Mouse (Mus musculus) lung, postnatal 36 days (tissue): ENCODE measurements around the gene L3hypdh.

Experiments used
- DNase-seq: peaks from one replicate; pipeline ENCODE4 v3.0.0; 2022; ENCODE audit warnings: mixed read lengths

Gene L3hypdh

DNA sequence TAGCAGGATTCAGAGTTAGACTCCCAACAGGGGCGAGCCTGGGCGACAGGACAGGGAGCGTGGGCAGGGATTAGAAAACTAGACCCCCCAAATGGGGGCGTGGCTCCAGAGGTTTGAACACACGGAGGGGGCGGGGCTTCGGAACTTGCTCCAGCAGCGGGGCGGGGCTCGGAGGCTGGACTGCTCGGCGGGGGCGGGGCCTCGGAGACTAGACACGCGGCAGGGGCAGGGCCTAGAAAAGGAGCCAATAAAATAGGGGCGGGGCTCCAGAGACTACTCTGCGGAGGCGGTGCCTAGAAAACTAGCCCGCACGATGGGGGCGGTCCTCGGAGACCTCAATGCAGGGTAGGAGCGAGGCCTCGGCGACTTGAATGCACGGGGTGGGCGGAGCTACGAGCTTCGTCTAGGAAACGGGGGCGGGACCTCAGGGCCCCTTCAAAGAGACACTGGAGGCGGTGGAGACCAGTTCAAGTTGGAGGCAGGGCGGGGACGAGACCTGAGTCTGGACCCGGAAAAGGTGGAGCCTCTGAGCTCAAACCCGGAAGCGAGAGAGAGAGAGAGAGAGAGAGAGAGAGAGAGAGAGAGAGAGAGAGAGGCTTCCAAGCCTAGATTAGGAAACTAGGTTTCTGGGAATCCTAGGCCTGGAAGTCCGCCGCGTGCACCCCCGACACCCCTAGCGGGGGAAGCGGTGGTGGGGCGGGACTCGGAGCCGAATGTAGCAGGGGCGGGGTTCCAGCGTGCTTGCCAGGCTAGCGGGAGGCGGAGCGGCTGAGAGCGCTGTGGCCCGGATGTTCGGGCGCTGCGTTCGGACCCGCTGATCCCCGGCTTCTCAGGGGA lies at the start of gene L3hypdh, which contains the start of gene Jkamp:
Gene L3hypdh (minus strand): TSS at position 111 of the 837 bp plus-strand sequence.
Gene Jkamp (plus strand): TSS at position 261 of the 837 bp plus-strand sequence.
- peak; percentile 100 for DNase-seq

- no peak for DNase-seq
Observed at GRCm38 (mm10) chr12:72129203-72129602, 44.0 kb upstream of the L3hypdh start.

GRCm38 (mm10) chr12:72115686-72116345 lies 30.6 kb upstream of the L3hypdh start:
- no peak for DNase-seq

DNA sequence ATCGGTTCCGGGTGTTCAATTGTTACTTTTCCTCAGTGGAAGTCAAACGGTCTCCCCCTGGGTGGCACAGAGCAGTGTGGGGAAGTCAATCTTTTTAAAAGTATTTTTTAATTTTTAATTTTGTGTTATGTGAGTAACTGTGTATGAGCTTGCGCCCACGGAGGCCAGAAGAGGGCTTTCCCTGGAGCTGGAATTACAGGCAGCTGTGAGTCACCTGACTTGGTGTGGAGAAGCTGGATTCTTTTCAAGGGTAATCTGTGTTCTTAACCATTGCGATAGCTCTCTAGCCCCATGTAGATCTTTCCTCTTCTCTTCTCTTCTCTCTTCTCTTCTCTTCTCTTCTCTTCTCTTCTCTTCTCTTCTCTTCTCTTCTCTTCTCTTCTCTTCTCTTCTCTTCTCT lies 29.9 kb upstream of the L3hypdh start:
- DNase-seq: no peak

- DNase-seq: peak; percentile 82
Observed at GRCm38 (mm10) chr12:72104525-72105281, 19.5 kb upstream of the L3hypdh start.

- DNase-seq: no peak
Observed at GRCm38 (mm10) chr12:72104027-72104426, 18.8 kb upstream of the L3hypdh start.

DNA sequence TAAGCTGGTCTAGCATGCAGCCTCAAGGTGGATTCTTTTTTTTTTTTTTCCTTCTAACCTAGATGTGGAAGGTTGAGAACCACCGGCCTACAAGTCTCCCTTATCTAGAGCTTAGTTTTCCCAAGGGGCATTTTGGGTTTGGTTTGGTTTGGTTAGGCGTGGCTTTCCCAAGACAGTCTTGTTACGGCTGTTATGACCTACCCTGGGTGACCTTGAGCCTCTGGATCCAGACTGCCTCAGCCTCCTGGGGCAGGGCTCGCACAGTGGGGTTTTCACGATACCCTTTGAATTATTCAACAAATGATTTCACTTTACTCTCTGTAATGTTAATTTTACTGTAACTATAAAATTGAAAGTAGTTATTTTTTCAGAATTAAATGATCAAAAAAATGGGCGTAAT lies 17.5 kb upstream of the L3hypdh start:
- no peak for DNase-seq

GRCm38 (mm10) chr12:72096966-72097365 lies 11.7 kb upstream of the L3hypdh start:
- no peak for DNase-seq

GRCm38 (mm10) chr12:72089802-72090201 lies 4.6 kb upstream of the L3hypdh start:
- DNase-seq: no peak

GRCm38 (mm10) chr12:72086166-72086825 lies 1.1 kb upstream of the L3hypdh start:
- DNase-seq: no peak

GRCm38 (mm10) chr12:72085024-72085328 lies 263 bp downstream of the L3hypdh start:
- DNase-seq: no peak

DNA sequence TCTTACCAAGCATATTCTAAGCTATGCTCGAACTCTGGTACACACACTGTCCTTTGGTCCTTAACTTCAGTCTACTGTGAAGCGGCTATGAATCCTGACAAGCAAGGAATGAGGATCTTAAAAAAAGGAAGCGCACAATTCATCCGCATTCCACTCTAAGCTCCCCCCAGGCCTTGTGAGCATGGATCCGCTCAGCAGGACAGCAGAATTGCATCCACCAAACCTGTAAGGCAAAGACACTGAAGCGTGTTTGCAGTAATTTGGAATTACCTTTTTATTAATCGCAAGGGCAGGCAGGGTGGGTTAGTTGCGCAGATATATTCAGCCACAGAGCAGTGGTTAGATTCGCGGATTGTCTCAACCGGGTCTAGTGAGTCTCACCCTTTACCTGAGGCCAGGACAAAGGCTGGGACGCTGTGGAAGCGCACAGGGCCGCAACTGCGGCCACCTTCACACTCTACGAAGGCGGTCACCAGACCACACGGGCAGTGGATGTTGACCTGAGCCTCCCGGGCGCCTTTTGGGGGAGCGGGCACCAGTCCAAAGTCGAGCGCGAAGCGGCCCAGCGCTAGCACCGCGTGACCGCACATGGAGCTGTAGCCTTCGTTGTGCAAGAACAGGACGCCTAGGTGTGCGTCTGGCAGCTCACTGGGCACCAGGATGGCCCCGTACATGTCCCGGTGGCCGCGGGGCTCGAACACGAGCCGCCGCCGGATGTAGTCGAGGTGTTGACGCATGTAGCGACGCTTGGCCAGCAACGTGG lies 797 bp downstream of the L3hypdh start:
- DNase-seq: peak; percentile 5

GRCm38 (mm10) chr12:72083265-72083664 lies 2.0 kb downstream of the L3hypdh start:
- DNase-seq: no peak

DNA sequence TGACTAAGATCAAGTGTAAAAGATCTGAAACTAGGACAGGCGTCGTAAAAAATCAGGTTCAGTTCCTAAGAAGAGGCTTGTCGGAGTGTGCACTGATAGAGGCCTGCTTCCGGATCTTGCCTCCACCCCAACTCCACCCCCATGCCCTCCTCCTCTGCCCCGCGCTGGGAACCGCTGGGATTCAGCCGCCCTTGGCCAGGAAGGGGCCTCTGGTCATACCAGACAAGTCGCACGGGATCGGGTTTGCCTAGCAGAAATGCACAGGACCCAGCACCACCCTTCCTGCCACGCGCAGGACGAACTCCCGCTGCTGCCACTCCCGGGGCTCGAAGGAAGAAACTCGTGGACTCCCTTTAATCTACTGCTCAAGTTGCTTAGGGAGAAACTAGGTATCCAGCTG lies 2.9 kb downstream of the L3hypdh start:
- DNase-seq: no peak

DNA sequence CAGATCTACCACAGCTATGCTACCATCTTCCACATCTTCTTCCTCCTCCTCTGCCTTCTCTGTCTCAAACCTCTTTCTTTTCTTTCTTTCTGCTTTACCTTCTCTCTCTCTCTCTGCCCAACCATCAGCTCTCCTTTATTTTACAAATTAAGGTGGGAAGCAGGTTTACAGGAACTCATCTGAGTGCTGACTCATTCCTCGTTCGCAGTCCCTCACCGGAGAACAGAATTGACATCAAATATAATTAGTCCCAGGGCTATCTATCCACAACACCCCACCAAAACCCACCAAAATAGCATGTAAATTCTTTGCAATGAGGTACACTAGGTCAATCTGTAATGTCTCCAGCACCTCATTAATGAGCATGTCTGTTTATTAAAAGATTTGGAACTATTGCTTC lies 3.3 kb downstream of the L3hypdh start:
- DNase-seq: no peak

DNA sequence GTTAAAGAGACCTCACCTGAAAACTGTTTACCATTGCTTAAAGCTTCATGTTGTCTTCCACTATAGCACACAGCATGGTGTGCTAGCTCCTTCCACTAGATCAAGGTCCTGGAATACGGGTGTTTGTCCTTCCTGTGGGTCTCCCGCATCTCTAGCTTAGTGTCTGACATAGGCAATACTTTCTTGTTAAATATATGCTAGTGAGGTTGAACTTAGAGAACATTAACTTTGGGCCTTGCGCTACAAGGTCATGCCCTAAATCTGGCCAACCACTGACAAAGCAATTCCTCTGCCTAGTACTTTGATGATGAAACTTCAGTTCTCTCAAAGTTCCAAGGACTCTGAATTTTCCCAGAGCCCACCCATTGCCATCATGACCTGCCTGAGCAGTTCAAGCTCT lies 7.0 kb downstream of the L3hypdh start:
- no peak for DNase-seq

GRCm38 (mm10) chr12:72070327-72071269 lies 14.6 kb downstream of the L3hypdh start, which contains the start of gene Gpr135:
TSS of gene Gpr135 (minus strand) at chr12:72071125.
- peak; percentile 84 for DNase-seq

DNA sequence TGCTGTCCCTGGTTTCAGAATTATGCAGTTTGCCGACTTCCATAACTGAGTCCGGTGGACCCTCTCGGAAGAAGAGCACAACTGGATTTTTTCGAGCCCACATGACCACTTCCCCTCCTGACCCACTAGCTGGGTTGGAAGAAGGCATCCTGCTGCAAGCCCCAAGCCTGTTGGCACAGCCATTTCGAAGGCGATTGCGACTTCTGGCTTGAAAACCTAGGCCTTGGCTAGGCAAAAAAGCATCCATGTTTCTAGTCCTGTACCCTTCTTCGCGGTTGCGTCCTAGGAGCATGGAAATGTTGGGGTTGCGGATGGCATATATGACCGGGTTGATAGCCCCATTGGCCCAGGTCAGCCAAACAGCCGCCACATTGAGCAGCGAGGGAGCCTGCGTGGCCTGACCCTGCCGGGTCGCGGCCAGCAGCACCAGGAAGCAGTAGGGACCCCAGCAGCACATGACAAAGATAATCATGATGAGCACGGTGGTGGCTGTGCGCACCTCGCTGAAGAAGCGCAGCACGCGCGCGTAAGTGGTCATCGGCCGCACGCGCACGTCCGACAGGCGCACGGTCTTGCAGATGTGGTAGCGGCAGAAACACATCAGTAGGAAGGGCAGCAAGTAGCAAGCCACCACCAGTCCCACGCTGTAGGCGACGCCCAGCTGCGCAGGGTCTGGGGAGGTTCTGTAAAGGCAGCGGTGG lies 15.5 kb downstream of the L3hypdh start:
- DNase-seq: no peak

GRCm38 (mm10) chr12:72057780-72058179 lies 27.5 kb downstream of the L3hypdh start:
- no peak for DNase-seq

DNA sequence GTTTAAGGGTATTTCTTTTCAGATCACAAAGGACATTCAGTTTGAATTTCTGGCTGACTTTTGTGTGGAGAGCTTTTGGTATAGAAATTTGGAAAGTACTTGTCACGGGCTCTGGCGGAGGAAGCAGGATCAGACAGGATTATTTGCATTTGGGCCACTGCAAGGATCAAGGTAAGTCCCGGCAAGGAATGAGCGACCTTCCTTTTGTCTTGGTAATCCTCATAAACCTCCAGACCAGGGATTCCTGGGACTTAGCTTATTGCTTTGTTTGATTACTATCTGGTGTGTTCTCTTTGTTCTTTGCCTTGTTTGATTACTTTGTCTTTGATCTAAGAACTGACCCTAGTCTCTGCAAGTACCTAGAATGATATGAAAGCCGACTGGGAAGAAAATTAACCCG lies 31.4 kb downstream of the L3hypdh start:
- DNase-seq: no peak
